Mouse (Mus musculus) gastrocnemius, postnatal 10 days (tissue): ENCODE results near the gene S100b. TPM values are rescaled to one million over a fixed set of nuclear protein-coding genes. Genes with fewer than 3 reads are reported as not detected.

Source experiments
- DNase-seq: peaks from one replicate; pipeline ENCODE4 v3.0.0; 2021; ENCODE audit warnings: mixed read lengths
- microRNA-seq, 2 experiments: library from miRNA; unstranded; fragments of <30 nt; microRNA quantifications; one replicate each; pipeline ENCODE4 v1.2.0; 2021
- total RNA-seq, 2 experiments: library from RNA; stranded (reverse); gene quantifications; 2 replicates each; pipeline ENCODE4 v1.2.3; 2021

Gene S100b
- total RNA-seq, 2 experiments from 2014 or later: 7.9 to 9.7 TPM

DNA sequence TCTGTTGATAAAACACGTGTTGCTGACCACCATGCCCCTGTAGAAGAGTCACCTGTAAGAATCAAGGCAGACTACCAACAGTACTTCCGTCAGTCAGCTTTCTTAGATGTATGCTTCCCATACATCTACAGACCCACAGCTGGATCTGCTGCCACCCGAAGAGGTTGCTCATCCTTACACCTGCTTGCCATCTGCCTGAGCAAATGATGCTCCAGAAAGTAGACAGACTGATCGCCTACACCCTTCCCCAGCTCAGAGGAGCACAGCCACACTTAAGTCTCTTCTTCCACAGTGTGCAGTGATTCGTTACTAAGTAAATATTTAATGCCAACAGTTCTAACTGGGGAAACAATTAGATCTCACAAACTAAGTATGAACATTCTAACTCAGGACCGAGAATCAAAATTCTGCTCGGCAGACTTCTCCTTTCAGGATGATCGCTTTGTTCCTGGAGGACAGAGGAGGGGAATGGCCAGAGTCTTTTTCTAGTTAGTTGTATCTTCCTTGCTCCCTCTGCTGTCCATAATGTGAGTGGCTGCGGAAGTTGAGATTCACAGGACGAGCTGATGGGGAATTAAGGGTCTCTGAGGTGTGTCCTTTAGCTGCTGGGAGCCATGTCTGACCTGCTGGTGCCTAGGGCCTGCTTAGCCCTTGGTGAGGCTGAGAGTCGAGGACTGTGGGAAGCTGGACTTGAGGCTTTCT lies 6.9 kb downstream of the S100b start:
- no peak for DNase-seq

DNA sequence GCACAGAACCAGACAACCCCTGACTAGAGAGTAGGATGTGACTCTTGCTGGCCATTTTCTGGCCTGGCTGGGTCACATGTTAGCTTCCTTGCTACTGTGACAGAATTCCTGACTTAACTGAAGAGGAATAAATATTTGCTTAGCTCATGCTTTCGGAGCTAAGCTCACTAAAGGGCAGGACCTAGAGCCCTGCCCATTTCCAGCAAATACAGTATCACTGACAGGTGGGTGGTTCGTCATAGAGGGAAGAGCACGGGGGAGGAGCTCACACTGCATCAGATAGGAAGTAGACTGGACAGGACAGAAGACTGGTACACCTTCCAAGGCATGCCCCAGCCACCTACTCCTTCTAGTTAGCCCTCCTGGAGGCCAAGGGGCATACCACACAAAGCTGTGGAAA lies 7.8 kb downstream of the S100b start:
- DNase-seq: no peak

DNA sequence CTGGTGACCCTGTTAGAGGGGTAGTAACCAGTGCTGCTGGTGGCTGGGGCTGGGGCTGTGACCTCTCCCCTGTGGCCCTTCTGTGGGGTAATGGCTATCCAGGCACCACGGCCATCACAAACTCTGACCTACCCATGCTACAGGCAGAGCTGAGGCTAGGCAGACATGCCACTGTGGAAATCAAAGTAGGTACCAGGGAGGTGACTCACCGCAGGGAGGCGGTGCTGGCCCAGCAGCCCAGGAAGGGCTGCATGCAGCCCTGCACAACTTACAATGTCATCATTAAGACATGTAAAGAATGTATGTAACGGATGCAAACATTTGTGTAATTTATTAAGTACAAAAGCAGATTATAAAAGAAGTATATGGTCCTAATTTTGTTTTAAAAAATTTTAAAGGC lies 8.8 kb downstream of the S100b start:
- DNase-seq: no peak

- DNase-seq: peak; percentile 36
These were observed 17.6 kb downstream of the S100b start for GRCm38 (mm10) chr10:76271238-76271637.

DNA sequence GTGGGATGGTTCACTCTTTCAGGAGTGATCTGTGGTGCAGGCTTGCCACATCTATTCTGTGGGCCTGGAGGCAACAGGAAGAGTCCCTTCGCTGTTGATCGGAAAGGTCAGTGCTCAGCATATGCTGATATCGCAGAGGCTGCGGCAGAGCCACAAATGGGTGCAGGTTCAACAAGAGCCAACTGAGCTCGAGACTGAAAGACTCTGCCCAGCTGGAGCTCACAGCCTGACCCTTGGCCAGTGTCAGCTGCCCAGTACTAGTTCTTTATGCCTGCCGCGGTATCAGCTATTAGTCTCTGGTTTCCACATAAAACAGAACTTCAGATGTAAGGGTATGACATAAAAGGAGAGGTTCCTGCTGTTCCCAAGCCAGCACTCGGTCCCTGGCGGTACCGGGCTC lies 21.6 kb downstream of the S100b start:
- DNase-seq: no peak

- DNase-seq: no peak
These were observed 25.0 kb downstream of the S100b start for GRCm38 (mm10) chr10:76278541-76279097.

DNA sequence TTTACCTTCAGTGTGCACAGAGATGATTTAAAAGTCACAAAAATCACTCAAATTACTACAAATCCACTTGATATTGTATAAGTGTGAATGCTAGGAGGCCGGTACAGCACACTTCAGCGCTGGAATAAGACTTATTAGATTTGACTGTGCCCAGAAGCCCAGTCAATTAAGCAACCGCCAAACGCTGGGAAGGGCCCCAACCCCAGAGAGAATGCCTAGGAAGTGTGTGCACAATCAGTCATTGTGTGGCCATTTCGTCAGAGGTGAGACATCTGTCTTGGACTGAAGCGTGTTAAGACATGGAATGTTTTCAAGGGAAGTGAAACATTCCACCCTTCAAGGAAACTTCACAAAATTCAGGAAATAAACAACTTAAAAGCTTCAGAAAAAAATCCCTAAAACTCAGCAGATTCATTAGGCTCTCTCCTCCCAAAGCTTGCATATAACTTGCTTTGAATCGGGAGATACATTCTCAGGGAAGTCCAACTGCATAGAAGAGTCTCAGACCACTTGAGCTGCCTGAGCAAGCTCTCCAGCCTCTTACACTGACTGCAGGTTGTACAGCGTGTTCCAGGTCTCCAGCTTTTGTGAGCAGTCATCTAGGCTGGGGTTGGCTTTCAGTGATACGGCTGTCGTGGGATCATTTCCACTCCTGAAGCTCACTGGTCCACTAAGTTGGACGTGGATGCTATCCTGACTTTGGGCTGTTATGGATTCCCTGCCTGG lies 34.8 kb downstream of the S100b start:
- DNase-seq: no peak

- no peak for DNase-seq
These were observed 35.4 kb downstream of the S100b start for GRCm38 (mm10) chr10:76289052-76289451.

- no peak for DNase-seq
These were observed 36.5 kb downstream of the S100b start for GRCm38 (mm10) chr10:76289936-76290671.

DNA sequence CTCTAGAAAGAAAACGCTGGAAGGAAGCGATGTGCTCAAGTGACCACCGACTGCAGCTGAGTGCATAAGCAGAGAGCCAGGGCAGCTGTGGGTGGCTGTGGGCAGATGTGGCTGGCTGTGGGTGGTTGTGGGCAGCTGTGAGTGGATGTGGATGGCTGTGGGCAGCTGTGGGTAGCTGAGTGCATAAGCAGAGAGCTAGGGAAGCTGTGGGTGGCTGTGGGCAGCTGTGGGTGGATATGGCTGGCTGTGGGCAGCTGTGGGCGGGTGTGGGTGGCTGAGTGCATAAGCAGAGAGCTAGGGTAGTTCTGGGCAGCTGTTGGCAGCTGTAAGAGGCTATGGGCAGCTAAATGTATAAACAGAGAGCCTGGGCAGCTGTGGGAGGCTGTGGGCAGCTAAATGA lies 39.6 kb downstream of the S100b start:
- no peak for DNase-seq

DNA sequence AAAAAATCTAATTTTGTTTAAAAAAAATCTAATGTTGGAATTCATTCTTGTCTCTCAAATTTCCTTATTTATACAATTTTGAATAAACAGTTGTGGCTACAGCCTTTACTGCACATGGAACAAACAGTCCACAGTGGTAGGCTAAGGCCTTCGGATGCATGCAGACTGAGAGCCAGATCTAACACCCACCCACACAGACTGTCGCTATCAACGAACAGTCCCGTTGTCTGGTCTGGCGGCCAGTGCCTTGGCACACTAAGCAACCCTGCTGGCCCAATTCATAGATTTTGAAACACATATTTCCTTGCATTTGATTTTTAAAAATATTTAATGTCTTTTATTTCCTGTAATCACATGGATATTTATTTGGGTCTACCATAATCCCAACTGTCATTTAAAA lies 46.5 kb downstream of the S100b start:
- DNase-seq: no peak

DNA sequence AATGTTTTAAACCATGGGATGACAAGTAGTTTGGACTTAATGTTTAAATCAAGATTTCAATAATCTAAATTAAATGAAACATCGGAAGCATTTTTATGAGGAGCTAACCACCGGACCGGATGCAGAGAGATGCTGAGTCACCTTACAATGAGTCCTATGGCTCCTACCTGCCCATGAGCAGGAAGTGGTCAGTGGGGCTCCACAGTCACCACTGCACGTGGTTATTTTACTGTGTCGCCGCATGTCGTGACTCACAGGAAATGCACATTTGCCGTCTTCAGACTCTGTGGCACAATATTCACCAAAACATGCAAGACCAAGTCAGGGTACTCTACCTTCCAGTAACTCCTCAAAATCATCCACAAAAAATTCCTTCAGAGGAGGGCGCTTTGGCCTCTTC lies 53.1 kb downstream of the S100b start:
- no peak for DNase-seq

Small RNA genes lying within 50 kb of the gene (microRNA-seq; reads per million reads assigned to microRNA genes)
- 0 reads per million in 2 experiments for gene Mir678

Other genes starting within 250 kb of the S100b start
- 10 to 100 TPM in 1 of 2 experiments, 1 to 10 TPM in 1; 9.5 to 10.3 TPM for gene Zfp280b, start 221.2 kb upstream of the S100b start, total RNA-seq
- not detected for gene Slc5a4b, start 142.9 kb upstream of the S100b start, total RNA-seq
- not detected for gene Slc5a4a, start 106.4 kb upstream of the S100b start, total RNA-seq
- gene Prmt2, start 16.0 kb upstream of the S100b start, total RNA-seq: 10 to 100 TPM in 1 of 2 experiments, 1 to 10 TPM in 1; 8.0 to 10.7 TPM
- 10 to 100 TPM; 11.0 to 16.9 TPM for gene Dip2a, start 91.4 kb downstream of the S100b start, total RNA-seq
- not detected for gene AC141477.1, start 186.6 kb downstream of the S100b start, total RNA-seq
- 10 to 100 TPM; 45.1 to 56.7 TPM for gene Pcnt, start 188.9 kb downstream of the S100b start, total RNA-seq
- under 1 TPM; 0.21 to 0.38 TPM for gene 2610028H24Rik, start 195.2 kb downstream of the S100b start, total RNA-seq
- gene Mcm3ap, start 215.1 kb downstream of the S100b start, total RNA-seq: 10 to 100 TPM; 25.5 to 27.9 TPM
- 1 to 10 TPM; 3.5 to 3.7 TPM for gene Ybey, start 215.3 kb downstream of the S100b start, total RNA-seq